Mouse (Mus musculus) urinary bladder, postnatal 4 days (tissue): Measurements from ENCODE around the gene 2310030G06Rik.

Experiments
- DNase-seq, 2 experiments: peaks; one replicate each; pipeline ENCODE4 v3.0.0; 2021 to 2022; ENCODE audit warnings: low spot score in 2 of 2

2310030G06Rik gene

DNA sequence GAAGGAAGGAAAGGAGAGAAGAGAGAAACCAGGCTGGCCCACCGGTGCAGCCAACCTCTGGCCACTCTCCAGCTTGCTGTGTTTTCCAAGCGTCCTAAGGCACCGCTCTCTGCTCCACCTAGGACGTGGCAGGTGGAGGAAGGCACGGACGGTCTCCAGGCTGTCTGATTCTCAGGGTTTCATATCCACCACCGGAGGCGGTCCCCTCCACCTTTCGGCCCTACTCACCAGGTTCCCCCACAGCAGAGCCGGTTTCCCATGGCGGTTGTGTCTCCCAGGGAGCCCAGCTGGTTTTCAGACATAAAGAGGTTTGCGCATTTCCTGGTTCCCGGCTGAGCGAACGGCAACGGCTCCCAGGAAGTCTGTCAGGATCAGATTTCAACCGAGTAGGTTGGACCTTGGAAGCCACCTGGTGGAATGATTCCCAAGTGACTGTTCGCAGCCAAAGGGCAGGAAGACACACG, at the start of gene 2310030G06Rik:
TSS of gene 2310030G06Rik (minus strand) at position 323 of the 464 bp plus-strand sequence.
- no peak for DNase-seq

- no peak for DNase-seq
Observed at GRCm38 (mm10) chr9:50795266-50795665, 48.9 kb upstream of the 2310030G06Rik start.

DNA sequence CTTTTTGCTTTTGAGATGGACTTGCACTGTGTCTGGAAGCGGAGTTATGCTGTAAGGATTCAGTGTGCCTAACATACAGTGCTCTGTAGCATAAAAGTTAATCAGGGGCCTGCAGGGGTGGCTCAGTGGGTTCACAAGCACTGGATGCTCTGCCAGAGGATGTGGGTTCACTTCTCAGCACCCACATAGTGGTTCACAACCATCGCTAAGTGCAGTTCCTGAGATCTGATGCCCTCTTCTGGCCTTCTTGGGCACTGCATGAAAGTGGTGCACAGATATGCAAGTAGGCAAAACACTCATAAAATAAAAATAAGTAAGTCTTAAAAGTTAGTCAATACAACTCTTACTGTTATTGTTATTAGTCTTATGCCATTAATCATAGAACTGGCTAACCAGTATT, 35.8 kb upstream of the 2310030G06Rik start:
- DNase-seq: no peak

GRCm38 (mm10) chr9:50776162-50776760, 29.9 kb upstream of the 2310030G06Rik start:
- no peak for DNase-seq

GRCm38 (mm10) chr9:50775662-50776126, 29.4 kb upstream of the 2310030G06Rik start:
- DNase-seq: no peak

- DNase-seq: peak; percentile 87 to 91
Observed at GRCm38 (mm10) chr9:50774991-50775612, 28.8 kb upstream of the 2310030G06Rik start, which contains the start of the genes Alg9 and 1110032A03Rik. Gene Alg9, plus strand, starts transcription at chr9:50775019. Gene 1110032A03Rik, minus strand, starts transcription at chr9:50775520.

GRCm38 (mm10) chr9:50774026-50774462, 27.7 kb upstream of the 2310030G06Rik start:
- DNase-seq: no peak

- no peak for DNase-seq
Observed at GRCm38 (mm10) chr9:50770011-50770410, 23.7 kb upstream of the 2310030G06Rik start.

DNA sequence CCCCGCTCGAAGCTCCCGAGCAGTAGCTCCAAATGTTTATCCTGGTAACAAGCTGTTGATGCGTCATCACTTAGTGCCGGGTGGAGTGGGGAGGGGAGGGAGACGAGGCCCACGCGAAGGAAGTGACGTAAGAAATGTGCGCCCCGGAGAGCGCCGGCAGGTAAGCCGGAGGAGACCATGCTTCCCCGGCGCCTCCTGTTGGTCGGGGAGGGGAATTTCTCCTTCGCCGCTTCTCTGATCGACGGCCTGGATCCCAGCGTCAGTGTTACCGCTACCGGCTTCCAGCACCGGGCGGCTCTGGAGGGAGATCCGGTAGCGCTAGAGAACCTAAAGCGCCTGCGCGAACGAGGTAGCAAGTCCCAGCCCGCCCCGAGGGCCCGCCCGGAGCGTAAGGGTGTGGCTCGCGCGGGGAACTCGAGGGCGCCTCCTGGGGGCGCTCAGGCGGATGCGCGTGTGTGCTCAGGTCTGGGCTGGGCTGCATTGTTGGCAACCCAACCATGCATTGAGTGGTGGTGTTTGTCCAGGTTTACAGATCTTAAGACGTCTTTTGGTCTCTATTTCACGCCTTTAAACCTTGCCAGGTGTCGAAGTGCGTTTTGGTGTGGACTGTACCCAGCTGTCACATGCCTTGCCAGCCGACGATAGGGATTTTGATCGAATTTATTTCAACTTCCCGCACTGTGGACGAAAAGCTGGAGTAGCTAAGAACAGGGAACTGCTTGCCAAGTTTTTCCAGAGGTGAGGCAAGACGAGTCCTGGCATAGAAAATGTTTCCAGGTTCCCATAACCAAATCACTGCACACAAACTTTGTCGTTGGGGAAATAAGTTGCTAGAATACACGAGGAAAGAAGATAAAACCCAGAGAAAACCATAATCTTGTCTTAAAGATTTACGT, 22.0 kb upstream of the 2310030G06Rik start, which contains the start of gene Fdxacb1:
TSS of gene Fdxacb1 (plus strand) at position 130 of the 896 bp plus-strand sequence.
- peak; percentile 96 to 97 for DNase-seq

DNA sequence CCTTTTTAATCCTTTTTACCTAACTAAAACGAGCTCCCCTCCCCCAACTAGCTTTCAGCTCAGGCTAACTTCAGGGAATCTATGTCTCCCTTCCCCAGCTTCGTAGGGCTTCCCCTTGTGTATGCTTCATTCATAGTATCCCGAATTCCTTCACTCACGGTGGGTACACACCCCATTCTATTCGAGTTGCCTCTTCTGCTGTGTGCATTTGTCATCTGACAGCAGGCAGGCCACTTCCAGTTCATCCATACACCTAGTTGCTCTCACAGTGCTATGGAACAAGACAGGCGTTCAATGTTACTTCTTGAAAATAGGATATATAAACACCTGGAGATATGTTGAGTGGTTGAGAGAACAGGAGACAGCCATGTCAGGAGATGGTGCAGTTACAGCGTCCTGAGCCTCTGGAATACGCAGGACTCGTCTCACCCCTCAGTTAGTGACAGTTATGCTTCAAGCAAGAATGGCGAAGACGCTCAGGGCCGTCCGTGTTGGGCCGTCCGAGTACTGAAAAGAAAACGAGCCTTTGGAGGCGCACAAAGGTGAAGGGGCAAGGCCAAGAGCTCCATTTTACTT, 21.3 kb upstream of the 2310030G06Rik start:
- no peak for DNase-seq

- DNase-seq: no peak
Observed at GRCm38 (mm10) chr9:50763331-50763730, 17.0 kb upstream of the 2310030G06Rik start.

GRCm38 (mm10) chr9:50761520-50762243, 15.3 kb upstream of the 2310030G06Rik start:
- no peak for DNase-seq

GRCm38 (mm10) chr9:50756711-50757110, 10.4 kb upstream of the 2310030G06Rik start:
- no peak for DNase-seq

DNA sequence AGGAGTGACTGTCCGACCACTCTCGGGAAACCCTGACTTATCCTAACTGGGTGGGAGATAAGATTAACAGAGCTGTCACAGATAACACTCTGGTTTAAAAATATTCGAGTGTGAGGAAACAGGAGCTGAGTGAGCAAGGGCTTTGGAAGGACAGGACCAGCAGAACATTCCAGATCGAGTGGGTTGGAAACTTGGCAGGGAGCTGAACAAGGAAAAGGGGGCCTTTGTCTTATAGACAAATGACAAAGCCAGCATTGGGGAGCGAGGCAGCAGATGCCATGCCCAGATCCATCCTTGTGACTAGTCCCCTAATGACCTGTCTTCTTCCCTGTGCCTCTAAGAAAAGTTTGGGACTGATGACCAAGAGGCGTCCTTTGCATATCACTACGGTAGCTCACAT, 7.6 kb upstream of the 2310030G06Rik start:
- no peak for DNase-seq

GRCm38 (mm10) chr9:50752784-50753615, 6.7 kb upstream of the 2310030G06Rik start:
- peak; percentile 82 for DNase-seq

GRCm38 (mm10) chr9:50752054-50752602, 5.8 kb upstream of the 2310030G06Rik start, which contains the start of gene Hspb2:
Gene Hspb2, minus strand, starts transcription at chr9:50752354.
- DNase-seq: no peak

DNA sequence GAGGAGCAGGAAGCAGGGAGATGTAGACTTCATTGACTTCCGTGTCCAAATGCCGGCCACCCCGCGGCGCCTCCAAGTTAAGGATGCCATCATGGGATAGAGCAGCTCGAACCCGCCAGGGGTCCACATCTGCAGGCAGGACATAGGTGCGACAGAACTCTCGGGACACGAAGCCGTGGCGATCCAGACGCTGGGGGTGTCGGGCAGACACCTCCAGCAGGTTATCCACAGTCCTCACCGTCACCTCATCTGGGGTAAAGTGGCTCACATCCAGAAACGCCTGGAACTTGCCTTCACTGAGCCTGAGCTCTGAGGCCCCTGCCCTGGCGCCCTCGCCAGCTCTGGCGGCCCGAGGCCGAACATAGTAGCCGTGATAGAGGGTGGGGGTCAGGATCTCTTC, 5.0 kb upstream of the 2310030G06Rik start, which contains the start of gene Cryab:
TSS of gene Cryab (plus strand) at position 3 of the 400 bp plus-strand sequence.
- DNase-seq: no peak

DNA sequence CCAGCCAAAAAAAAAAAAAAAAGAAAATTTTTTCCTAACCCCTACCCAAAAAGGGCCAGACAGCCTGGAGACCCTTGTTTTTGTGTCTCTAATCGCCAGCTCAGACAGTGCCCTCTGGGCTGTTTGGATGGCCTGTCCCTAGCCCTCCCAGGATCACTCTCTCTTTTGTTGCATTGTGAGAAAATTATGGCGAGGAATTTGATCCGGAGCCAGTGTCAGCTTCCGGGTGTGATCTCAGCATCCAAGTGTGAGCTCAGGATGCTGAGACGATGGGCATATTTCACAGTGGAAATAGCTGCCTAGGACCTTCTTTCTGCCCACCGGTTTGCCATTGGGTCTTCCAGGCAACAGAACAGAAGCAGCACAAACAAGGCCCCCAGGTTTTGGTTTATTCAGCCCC, 4.4 kb upstream of the 2310030G06Rik start:
- no peak for DNase-seq

DNA sequence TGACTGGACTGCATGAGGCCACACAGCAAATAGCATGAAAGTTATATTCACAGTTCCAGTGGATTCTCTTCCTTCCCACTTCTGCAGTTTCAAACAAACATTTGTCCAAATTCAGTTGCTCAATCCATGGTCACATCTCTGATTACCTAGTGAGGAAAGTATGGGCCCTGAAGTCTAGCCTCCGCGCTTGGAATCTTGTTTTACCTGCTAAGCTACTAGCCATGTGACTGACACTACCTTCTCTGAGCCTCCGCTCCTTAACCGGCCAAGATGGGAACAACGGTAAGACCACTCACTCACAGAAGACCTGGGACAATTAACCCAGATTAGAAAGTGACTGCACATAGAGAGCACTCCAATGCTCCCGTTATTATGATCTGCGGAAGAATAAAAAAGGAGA, 530 bp downstream of the 2310030G06Rik start:
- DNase-seq: no peak
